Mouse (Mus musculus): ENCODE data around the gene Mospd3. TPM values are rescaled to one million over a fixed set of nuclear protein-coding genes. Genes with fewer than 3 reads are reported as not detected.

Mospd3 gene
- polyA plus RNA-seq, 1 experiment, result 90.3 TPM

DNA sequence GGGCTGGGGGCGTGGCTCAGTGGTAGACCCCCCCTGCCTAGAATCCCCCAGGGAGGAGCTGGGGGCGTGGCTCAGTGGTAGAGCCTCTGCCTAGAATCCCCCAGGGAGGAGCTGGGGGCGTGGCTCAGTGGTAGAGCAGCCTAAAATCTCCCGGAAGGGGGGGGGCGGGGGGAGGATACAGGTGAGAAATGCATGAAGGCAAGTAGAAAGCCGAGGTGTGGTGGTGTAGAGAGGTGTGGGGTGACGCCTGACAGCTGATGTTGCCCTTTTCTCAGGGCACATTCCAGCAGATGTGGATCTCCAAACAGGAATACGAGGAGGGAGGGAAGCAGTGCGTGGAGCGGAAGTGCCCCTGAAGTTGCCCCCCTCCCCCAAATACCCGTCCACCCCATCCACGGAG, 31.8 kb downstream of the Mospd3 start:
- no peaks in the 10 kb centered on the region for H3K36me3 ChIP-seq (ENCODE audit: control insufficient read depth, insufficient read depth, low read length)
- 62% methylated on average over 12 of the region's 12 CpGs for WGBS
- TF ChIP-seq CTCF (IDR thresholded peaks at IDR 0.05; ENCODE audit: extremely low read depth, insufficient read depth, insufficient read length, insufficient replicate concordance) (no peak), POLR2A (IDR thresholded peaks at IDR 0.05; ENCODE audit: low read depth, low read length) (no peak)
- peaks cover 13% of the 10 kb centered on the region; the same call in 1 of the 2 replicates for H3K4me1 ChIP-seq (ENCODE audit: control insufficient read depth, insufficient read depth, insufficient read length)
- no peaks in the 10 kb centered on the region for H3K27me3 ChIP-seq (ENCODE audit: control insufficient read depth, insufficient read depth, low read length)
- no peak for DNase-seq (ENCODE audit: low read depth in 1 of 2, low spot score in 2 of 2)
- H3K27ac ChIP-seq (ENCODE audit: insufficient read depth, low read length), result no peak overlapping the region
- H3K4me3 ChIP-seq (ENCODE audit: extremely low read depth, insufficient read depth, insufficient read length), result no peak overlapping the region

DNA sequence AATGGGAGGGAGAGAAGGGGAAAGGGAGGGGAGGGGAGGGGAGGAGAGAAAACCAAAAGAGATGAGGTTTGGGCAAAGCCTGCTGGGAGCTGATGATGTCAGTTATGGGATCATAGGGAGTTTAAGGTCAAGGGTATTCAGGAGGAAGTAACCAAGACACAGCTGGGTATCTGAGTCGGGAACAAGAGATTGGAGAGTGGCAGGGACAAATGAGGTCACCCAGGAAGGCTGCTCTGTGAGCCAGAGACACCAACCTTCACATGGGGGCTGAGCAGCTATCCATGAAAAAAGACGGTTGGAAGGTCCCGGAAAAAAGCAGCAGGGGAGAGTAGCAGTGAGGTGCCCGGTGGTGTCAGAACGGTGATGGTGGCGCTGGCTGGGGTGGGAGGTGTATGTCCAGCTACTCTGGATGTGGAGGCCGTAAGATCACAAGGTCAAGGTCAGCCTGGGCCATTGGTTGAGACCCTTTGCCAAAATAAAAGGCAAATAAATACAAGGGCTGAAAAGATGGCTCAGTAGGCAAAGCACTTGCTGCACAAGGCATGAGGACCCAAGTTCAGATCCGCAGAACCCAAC, 32.5 kb downstream of the Mospd3 start:
- peaks cover 13% of the 10 kb centered on the region; the same call in 1 of the 2 replicates for H3K4me1 ChIP-seq (ENCODE audit: control insufficient read depth, insufficient read depth, insufficient read length)
- no peak overlapping the region for H3K4me3 ChIP-seq (ENCODE audit: extremely low read depth, insufficient read depth, insufficient read length)
- no peak for TF ChIP-seq CTCF (IDR thresholded peaks at IDR 0.05; ENCODE audit: extremely low read depth, insufficient read depth, insufficient read length, insufficient replicate concordance)
- no peak for TF ChIP-seq POLR2A (IDR thresholded peaks at IDR 0.05; ENCODE audit: low read depth, low read length)
- no peaks in the 10 kb centered on the region for H3K36me3 ChIP-seq (ENCODE audit: control insufficient read depth, insufficient read depth, low read length)
- no peak for DNase-seq (ENCODE audit: low read depth in 1 of 2, low spot score in 2 of 2)
- 85% methylated on average over 8 of the region's 8 CpGs for WGBS
- no peaks in the 10 kb centered on the region for H3K27me3 ChIP-seq (ENCODE audit: control insufficient read depth, insufficient read depth, low read length)
- H3K27ac ChIP-seq (ENCODE audit: insufficient read depth, low read length), result no peak overlapping the region

DNA sequence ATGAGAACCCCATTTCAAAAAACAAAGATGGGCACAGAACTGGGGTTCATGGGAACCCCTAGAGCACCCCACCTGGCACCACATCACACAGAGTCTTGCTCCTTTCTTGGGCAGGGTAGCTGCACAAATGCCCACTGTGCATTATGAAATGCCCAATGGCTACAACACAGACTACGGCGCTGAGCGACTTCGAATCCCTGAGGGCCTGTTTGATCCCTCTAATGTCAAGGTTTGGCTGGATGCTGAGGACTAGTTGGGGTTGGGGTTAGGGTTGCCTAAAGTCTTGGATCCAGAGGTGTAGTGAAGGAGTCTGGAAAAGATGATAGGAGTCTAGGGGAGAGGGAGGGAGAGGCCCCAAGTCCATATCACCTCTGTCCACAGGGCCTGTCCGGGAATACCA, 34.4 kb downstream of the Mospd3 start:
- H3K36me3 ChIP-seq (ENCODE audit: control insufficient read depth, insufficient read depth, low read length), result no peaks in the 10 kb centered on the region
- H3K27me3 ChIP-seq (ENCODE audit: control insufficient read depth, insufficient read depth, low read length), result no peaks in the 10 kb centered on the region
- no peak overlapping the region for H3K27ac ChIP-seq (ENCODE audit: insufficient read depth, low read length)
- WGBS, result 95% methylated on average over 5 of the region's 5 CpGs
- peaks cover 13% of the 10 kb centered on the region; the same call in 1 of the 2 replicates for H3K4me1 ChIP-seq (ENCODE audit: control insufficient read depth, insufficient read depth, insufficient read length)
- no peak overlapping the region for H3K4me3 ChIP-seq (ENCODE audit: extremely low read depth, insufficient read depth, insufficient read length)
- TF ChIP-seq CTCF (IDR thresholded peaks at IDR 0.05; ENCODE audit: extremely low read depth, insufficient read depth, insufficient read length, insufficient replicate concordance) (no peak), POLR2A (IDR thresholded peaks at IDR 0.05; ENCODE audit: low read depth, low read length) (no peak)
- DNase-seq (ENCODE audit: low read depth in 1 of 2, low spot score in 2 of 2), result no peak

DNA sequence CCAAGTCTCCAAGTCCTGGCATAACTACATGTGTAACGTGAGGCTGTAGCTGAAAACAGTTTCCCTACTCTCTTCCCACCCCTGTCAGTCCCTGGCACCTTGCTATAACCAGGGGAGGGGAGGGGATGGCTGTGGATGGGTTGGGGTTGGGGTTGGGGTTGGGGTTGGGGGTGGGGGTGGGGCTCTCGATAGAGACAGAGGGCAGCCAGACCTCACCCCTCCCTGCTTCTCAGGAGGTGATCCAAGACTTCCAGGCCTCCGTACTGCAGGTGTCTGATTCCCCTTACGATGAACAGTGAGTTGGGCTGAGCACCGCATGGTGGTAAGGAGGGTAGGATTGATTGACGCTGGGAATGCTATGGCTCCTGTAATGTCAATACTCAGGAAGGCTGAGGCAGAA, 35.1 kb downstream of the Mospd3 start:
- Histone ChIP-seq H3K4me1 (ENCODE audit: control insufficient read depth, insufficient read depth, insufficient read length) (peaks cover 10% of the 10 kb centered on the region; the same call in 1 of the 2 replicates), H3K27me3 (ENCODE audit: control insufficient read depth, insufficient read depth, low read length) (no peaks in the 10 kb centered on the region), H3K36me3 (ENCODE audit: control insufficient read depth, insufficient read depth, low read length) (no peaks in the 10 kb centered on the region), H3K4me3 (ENCODE audit: extremely low read depth, insufficient read depth, insufficient read length) (no peak overlapping the region), H3K27ac (ENCODE audit: insufficient read depth, low read length) (no peak overlapping the region)
- 87% methylated on average over 6 of the region's 6 CpGs for WGBS
- TF ChIP-seq POLR2A (IDR thresholded peaks at IDR 0.05; ENCODE audit: low read depth, low read length) (no peak), CTCF (IDR thresholded peaks at IDR 0.05; ENCODE audit: extremely low read depth, insufficient read depth, insufficient read length, insufficient replicate concordance) (no peak)
- no peak for DNase-seq (ENCODE audit: low read depth in 1 of 2, low spot score in 2 of 2)

DNA sequence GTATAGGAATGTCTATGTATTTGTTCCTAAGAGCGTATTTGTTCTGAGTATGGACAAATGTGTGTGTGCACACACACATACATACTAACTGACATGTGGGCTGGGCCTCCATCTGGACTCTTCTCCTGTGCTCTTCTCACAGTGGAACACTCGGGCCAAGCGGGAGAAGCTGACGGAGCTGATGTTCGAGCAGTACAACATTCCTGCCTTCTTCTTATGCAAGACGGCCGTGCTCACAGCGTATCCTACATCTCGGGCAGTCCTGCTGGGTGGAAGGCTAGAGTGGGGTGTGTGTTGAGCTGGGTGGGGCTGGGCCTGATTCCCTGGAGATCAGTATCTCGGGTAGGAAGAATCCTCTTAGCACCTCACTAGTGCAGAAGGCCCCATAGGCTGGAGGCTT, 37.9 kb downstream of the Mospd3 start:
- WGBS, result 88% methylated on average over 10 of the region's 10 CpGs
- Histone ChIP-seq H3K27ac (ENCODE audit: insufficient read depth, low read length) (no peak overlapping the region), H3K27me3 (ENCODE audit: control insufficient read depth, insufficient read depth, low read length) (no peaks in the 10 kb centered on the region), H3K36me3 (ENCODE audit: control insufficient read depth, insufficient read depth, low read length) (no peaks in the 10 kb centered on the region), H3K4me3 (ENCODE audit: extremely low read depth, insufficient read depth, insufficient read length) (no peak overlapping the region), H3K4me1 (ENCODE audit: control insufficient read depth, insufficient read depth, insufficient read length) (no peaks in the 10 kb centered on the region)
- no peak for DNase-seq (ENCODE audit: low read depth in 1 of 2, low spot score in 2 of 2)
- no peak for TF ChIP-seq POLR2A (IDR thresholded peaks at IDR 0.05; ENCODE audit: low read depth, low read length)
- no peak for TF ChIP-seq CTCF (IDR thresholded peaks at IDR 0.05; ENCODE audit: extremely low read depth, insufficient read depth, insufficient read length, insufficient replicate concordance)

DNA sequence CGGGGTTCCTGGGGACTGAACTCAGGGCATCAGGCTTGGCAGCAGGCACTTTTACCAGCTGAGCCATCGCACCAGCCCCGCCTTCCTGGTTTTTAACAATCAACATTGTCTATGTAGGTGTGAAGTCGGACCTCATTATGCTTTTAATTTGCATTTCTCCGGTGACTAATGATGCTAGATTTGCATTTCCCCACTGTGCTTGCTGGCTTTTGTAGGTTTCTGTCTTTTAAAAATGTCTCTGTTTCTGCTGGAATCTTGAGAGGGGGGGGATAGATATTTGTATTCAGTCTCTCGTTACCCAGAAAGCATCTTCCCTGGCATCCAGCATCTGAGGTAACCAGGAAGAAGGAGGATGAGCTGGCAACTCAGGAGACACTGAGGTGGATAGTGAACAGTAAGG, 39.3 kb downstream of the Mospd3 start:
- Histone ChIP-seq H3K27me3 (ENCODE audit: control insufficient read depth, insufficient read depth, low read length) (no peaks in the 10 kb centered on the region), H3K27ac (ENCODE audit: insufficient read depth, low read length) (no peak overlapping the region), H3K36me3 (ENCODE audit: control insufficient read depth, insufficient read depth, low read length) (no peaks in the 10 kb centered on the region), H3K4me3 (ENCODE audit: extremely low read depth, insufficient read depth, insufficient read length) (no peak overlapping the region), H3K4me1 (ENCODE audit: control insufficient read depth, insufficient read depth, insufficient read length) (no peaks in the 10 kb centered on the region)
- no peak for TF ChIP-seq CTCF (IDR thresholded peaks at IDR 0.05; ENCODE audit: extremely low read depth, insufficient read depth, insufficient read length, insufficient replicate concordance)
- TF ChIP-seq POLR2A (IDR thresholded peaks at IDR 0.05; ENCODE audit: low read depth, low read length), result no peak
- DNase-seq (ENCODE audit: low read depth in 1 of 2, low spot score in 2 of 2), result no peak
- WGBS, result 73% methylated on average over 6 of the region's 6 CpGs

DNA sequence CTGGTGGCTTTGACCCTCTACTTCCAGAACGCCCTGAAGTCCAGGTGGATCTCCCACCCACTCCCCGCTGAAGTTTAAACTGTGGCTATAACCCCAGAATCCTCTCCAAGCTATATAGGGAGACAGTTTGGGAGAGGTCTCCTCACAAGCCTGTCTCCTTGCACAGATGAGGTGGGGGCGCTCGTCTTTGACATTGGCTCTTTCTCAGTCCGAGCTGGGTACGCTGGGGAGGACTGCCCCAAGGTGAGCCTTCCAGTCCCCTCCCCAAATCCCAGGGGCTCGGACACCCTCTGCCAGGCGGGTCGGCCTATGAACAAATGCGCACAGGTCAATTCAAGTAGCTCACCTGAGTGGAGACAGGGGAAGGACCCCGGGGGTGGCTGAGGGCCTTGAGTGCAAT, 47.0 kb downstream of the Mospd3 start:
- TF ChIP-seq POLR2A (IDR thresholded peaks at IDR 0.05; ENCODE audit: low read depth, low read length), result no peak
- TF ChIP-seq CTCF (IDR thresholded peaks at IDR 0.05; ENCODE audit: extremely low read depth, insufficient read depth, insufficient read length, insufficient replicate concordance), result no peak
- peaks cover 9% of the 10 kb centered on the region for H3K27me3 ChIP-seq (ENCODE audit: control insufficient read depth, insufficient read depth, low read length)
- no peak overlapping the region for H3K27ac ChIP-seq (ENCODE audit: insufficient read depth, low read length)
- H3K4me1 ChIP-seq (ENCODE audit: control insufficient read depth, insufficient read depth, insufficient read length), result no peaks in the 10 kb centered on the region
- H3K36me3 ChIP-seq (ENCODE audit: control insufficient read depth, insufficient read depth, low read length), result no peaks in the 10 kb centered on the region
- 47% methylated on average over 11 of the region's 11 CpGs for WGBS
- H3K4me3 ChIP-seq (ENCODE audit: extremely low read depth, insufficient read depth, insufficient read length), result no peak overlapping the region
- no peak for DNase-seq (ENCODE audit: low read depth in 1 of 2, low spot score in 2 of 2)

Measured in spleen, adult 2 months (tissue).